Mouse (Mus musculus) limb, embryonic 13.5 days (tissue): ENCODE data around the gene Calm4. TPM values are rescaled to one million over a fixed set of nuclear protein-coding genes. Genes with fewer than 3 reads are reported as not detected.

ENCODE experiments used
- ATAC-seq: fragments of 200-750 bp; cut with Nextera tagmentation; 2 replicates; pipeline ENCODE4 v1.8.0; 2017; ENCODE audit warnings: low read depth, moderate number of reproducible peaks, moderate TSS enrichment; ENCODE audit not compliant: low FRiP score
- H3K27ac ChIP-seq: fragments of 300-500 bp; sonication (generic); 2 replicates; pipeline ENCODE4 v1.5.1; 2015; ENCODE audit warnings: inconsistent platforms, mild to moderate bottlenecking, moderate library complexity
- H3K27me3 ChIP-seq: fragments of 300-500 bp; sonication (generic); 2 replicates; pipeline ENCODE4 v1.6.1; 2015; ENCODE audit warnings: mild to moderate bottlenecking, inconsistent platforms
- H3K36me3 ChIP-seq: fragments of 300-500 bp; sonication (generic); 2 replicates; pipeline ENCODE4 v1.6.1; 2015; ENCODE audit warnings: inconsistent platforms, mild to moderate bottlenecking, moderate library complexity
- H3K4me1 ChIP-seq: fragments of 300-500 bp; sonication (generic); 2 replicates; pipeline ENCODE4 v1.6.1; 2015; ENCODE audit warnings: inconsistent platforms
- H3K4me2 ChIP-seq: fragments of 300-500 bp; sonication (generic); replicated peaks from 2 replicates; pipeline ENCODE4 v1.6.1; 2015; ENCODE audit warnings: inconsistent platforms, mild to moderate bottlenecking, moderate library complexity
- H3K4me3 ChIP-seq: fragments of 300-500 bp; sonication (generic); 2 replicates; pipeline ENCODE4 v1.5.1; 2015; ENCODE audit warnings: moderate library complexity, mild to moderate bottlenecking, inconsistent platforms
- H3K9ac ChIP-seq: fragments of 300-500 bp; sonication (generic); 2 replicates; pipeline ENCODE4 v1.6.1; 2015; ENCODE audit warnings: mild to moderate bottlenecking, inconsistent platforms
- H3K9me3 ChIP-seq: fragments of 300-500 bp; sonication (generic); 2 replicates; pipeline ENCODE4 v1.6.1; 2016; ENCODE audit warnings: inconsistent platforms
- WGBS: fragments of 180-500 bp; shearing (Covaris S2); methylation state at CpG from one replicate; pipeline ENCODE4 v1.1.7; 2015; 5-methylcytosine and 5-hydroxymethylcytosine counted together
- polyA plus RNA-seq: library from polyadenylated mRNA; unstranded; fragments of >200 nt; fragmentation: Nextera tagmentation; extraction: Ambion mirVana; gene quantifications from 2 replicates; pipeline ENCODE4 v1.2.1, GENCODE M21; 2015

Gene Calm4
- polyA plus RNA-seq, 1 experiment from 2014 or later: not detected

DNA sequence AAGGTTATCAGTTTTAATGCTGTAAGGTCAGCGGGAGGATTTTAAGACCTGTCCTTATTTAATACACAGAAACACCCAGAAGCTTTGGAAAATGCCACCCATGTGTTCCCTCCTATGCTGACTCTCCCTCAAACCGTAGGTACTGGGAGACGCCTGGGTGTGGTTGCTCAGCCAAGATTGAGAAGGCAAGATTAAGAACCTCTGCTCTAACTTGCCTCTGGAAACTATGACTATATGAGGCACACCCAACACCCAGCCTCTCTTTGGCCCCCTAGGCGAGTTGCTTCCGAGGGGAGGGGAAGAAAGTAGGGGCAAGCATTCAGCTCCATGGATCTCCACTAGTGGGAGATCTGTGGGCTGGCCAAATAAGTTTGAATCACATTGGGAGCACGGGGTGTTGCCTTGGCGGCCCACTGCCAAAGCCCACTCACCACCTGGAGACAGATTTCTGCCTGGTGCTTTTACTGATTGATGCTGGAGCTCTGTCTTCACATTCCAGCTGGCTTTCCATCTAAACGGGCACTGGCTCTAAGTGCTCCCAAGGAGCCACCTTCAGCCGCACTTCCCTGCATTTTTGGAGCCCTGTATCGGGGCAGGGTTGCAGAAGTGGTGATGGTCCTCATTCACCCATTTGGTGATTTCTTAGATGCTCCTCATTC lies 25.5 kb downstream of the Calm4 start:
- Histone ChIP-seq H3K4me3 (no peak overlapping the region), H3K27me3 (no peaks in the 10 kb centered on the region), H3K9ac (no peak overlapping the region), H3K27ac (no peak overlapping the region), H3K4me1 (no peaks in the 10 kb centered on the region), H3K36me3 (no peaks in the 10 kb centered on the region), H3K9me3 (no peaks in the 10 kb centered on the region), H3K4me2 (no peak overlapping the region)
- ATAC-seq: no peak
- 80% methylated on average over 10 of the region's 10 CpGs for WGBS

- WGBS: 80% methylated on average over 14 of the region's 14 CpGs
- ATAC-seq: no peak
Observed at GRCm38 (mm10) chr13:3865648-3866354, 28.2 kb downstream of the Calm4 start.

GRCm38 (mm10) chr13:3866355-3867052 lies 28.9 kb downstream of the Calm4 start:
- Histone ChIP-seq H3K27me3 (no peaks in the 10 kb centered on the region), H3K4me1 (no peaks in the 10 kb centered on the region), H3K9ac (no peak overlapping the region), H3K27ac (no peak overlapping the region), H3K36me3 (no peaks in the 10 kb centered on the region), H3K4me2 (no peak overlapping the region), H3K4me3 (no peak overlapping the region), H3K9me3 (no peaks in the 10 kb centered on the region)
- WGBS: 91% methylated on average over 8 of the region's 8 CpGs
- ATAC-seq: no peak

More at GRCm38 (mm10) chr13:3865648-3866354, 28.2 kb downstream of the Calm4 start:
- Histone ChIP-seq H3K4me3 (no peak overlapping the region), H3K4me1 (no peaks in the 10 kb centered on the region), H3K27me3 (no peaks in the 10 kb centered on the region), H3K27ac (no peak overlapping the region), H3K9me3 (no peaks in the 10 kb centered on the region), H3K9ac (no peak overlapping the region), H3K4me2 (no peak overlapping the region), H3K36me3 (no peaks in the 10 kb centered on the region)

DNA sequence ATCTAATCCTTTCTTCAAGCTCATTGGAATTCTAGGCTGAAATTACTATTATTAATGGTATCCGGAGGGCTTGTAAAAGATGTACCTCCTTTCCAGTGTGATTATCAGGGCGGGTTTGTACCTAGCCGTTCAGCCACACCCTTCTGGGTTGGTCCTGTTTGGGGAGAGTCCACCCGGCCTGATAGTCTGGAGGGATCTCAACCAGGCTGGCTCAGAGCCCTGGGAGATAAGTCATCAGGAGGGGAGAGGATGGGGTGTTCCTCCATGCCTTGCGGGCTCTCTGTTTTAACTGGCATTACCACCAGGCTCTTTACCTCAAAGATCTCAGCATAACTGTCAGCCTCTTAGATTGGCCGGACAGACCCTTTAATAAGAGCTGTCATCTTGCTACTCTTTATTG lies 29.6 kb downstream of the Calm4 start:
- no peaks in the 10 kb centered on the region for H3K9me3 ChIP-seq
- 85% methylated on average over 6 of the region's 6 CpGs for WGBS
- no peaks in the 10 kb centered on the region for H3K27me3 ChIP-seq
- H3K4me2 ChIP-seq: no peak overlapping the region
- no peaks in the 10 kb centered on the region for H3K4me1 ChIP-seq
- no peak overlapping the region for H3K27ac ChIP-seq
- no peak overlapping the region for H3K9ac ChIP-seq
- no peak for ATAC-seq
- H3K36me3 ChIP-seq: no peaks in the 10 kb centered on the region
- H3K4me3 ChIP-seq: no peak overlapping the region

GRCm38 (mm10) chr13:3869901-3870300 lies 32.3 kb downstream of the Calm4 start:
- Histone ChIP-seq H3K9me3 (no peaks in the 10 kb centered on the region), H3K27ac (no peak overlapping the region), H3K4me3 (no peak overlapping the region), H3K9ac (no peak overlapping the region), H3K4me2 (no peak overlapping the region), H3K36me3 (no peaks in the 10 kb centered on the region), H3K4me1 (no peaks in the 10 kb centered on the region), H3K27me3 (no peaks in the 10 kb centered on the region)
- no peak for ATAC-seq

DNA sequence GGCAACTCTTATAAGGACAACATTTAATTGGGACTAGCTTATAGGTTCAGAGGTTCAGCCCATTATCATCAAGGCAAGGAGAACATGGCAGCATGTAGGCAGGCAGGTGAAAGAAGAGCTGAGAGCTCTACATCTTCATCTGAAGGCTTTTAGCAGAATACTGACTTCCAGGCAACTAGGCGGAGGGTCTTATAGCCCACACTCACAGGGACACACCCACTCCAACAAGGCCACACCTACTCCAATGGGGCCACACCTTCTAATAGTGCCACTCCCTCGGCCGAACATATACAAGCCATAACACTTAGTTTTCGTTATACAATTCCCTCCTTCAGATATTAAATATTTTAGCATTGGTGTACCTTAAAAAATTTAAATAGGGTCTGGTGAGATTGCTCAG lies 35.3 kb downstream of the Calm4 start:
- 90% methylated on average over 4 of the region's 4 CpGs for WGBS
- ATAC-seq: no peak
- H3K36me3 ChIP-seq: no peaks in the 10 kb centered on the region

GRCm38 (mm10) chr13:3876448-3876847 lies 38.9 kb downstream of the Calm4 start:
- H3K9ac ChIP-seq: no peak overlapping the region
- 76% methylated on average over 6 of the region's 6 CpGs for WGBS
- H3K27me3 ChIP-seq: no peaks in the 10 kb centered on the region
- ATAC-seq: no peak
- H3K36me3 ChIP-seq: peaks cover 13% of the 10 kb centered on the region
- H3K9me3 ChIP-seq: no peaks in the 10 kb centered on the region
- H3K4me2 ChIP-seq: no peak overlapping the region
- no peaks in the 10 kb centered on the region for H3K4me1 ChIP-seq
- no peak overlapping the region for H3K27ac ChIP-seq
- H3K4me3 ChIP-seq: no peak overlapping the region

More for the DNA sequence above, 35.3 kb downstream of the Calm4 start:
- Histone ChIP-seq H3K4me3 (no peak overlapping the region), H3K9ac (no peak overlapping the region), H3K27ac (no peak overlapping the region), H3K4me2 (no peak overlapping the region), H3K27me3 (no peaks in the 10 kb centered on the region), H3K4me1 (no peaks in the 10 kb centered on the region), H3K9me3 (no peaks in the 10 kb centered on the region)

GRCm38 (mm10) chr13:3877185-3877584 lies 39.6 kb downstream of the Calm4 start:
- Histone ChIP-seq H3K36me3 (peaks cover 21% of the 10 kb centered on the region), H3K27ac (no peak overlapping the region), H3K4me1 (no peaks in the 10 kb centered on the region), H3K9ac (no peak overlapping the region), H3K27me3 (no peaks in the 10 kb centered on the region), H3K4me2 (no peak overlapping the region), H3K9me3 (no peaks in the 10 kb centered on the region), H3K4me3 (no peak overlapping the region)
- 76% methylated on average over 6 of the region's 6 CpGs for WGBS
- peak; percentile 57; the same call in 1 of the 2 replicates for ATAC-seq

- Histone ChIP-seq H3K4me3 (no peak overlapping the region), H3K4me2 (no peak overlapping the region), H3K9ac (no peak overlapping the region), H3K36me3 (peaks cover 26% of the 10 kb centered on the region), H3K27me3 (no peaks in the 10 kb centered on the region), H3K4me1 (no peaks in the 10 kb centered on the region), H3K27ac (no peak overlapping the region), H3K9me3 (no peaks in the 10 kb centered on the region)
- 52% methylated on average over 4 of the region's 4 CpGs for WGBS
- ATAC-seq: no peak
Observed at GRCm38 (mm10) chr13:3877679-3878220, 40.2 kb downstream of the Calm4 start.

GRCm38 (mm10) chr13:3886663-3887062 lies 49.1 kb downstream of the Calm4 start:
- Histone ChIP-seq H3K4me1 (peaks cover 18% of the 10 kb centered on the region), H3K9me3 (no peaks in the 10 kb centered on the region), H3K4me3 (no peak overlapping the region), H3K27me3 (no peaks in the 10 kb centered on the region), H3K4me2 (no peak overlapping the region), H3K36me3 (peaks cover 76% of the 10 kb centered on the region), H3K27ac (no peak overlapping the region), H3K9ac (no peak overlapping the region)
- WGBS: 92% methylated on average over 7 of the region's 7 CpGs
- ATAC-seq: no peak
